7 mouse cellular contexts compared by ENCODE assay signal in genomic region chr7:35333692-35334526, GRCm38 (mm10). TPM values are rescaled to one million over a fixed set of nuclear protein-coding genes. Genes with fewer than 3 reads are reported as not detected.
DNase-seq lines count a peak whose midpoint lies in the region; ATAC-seq lines count a peak whose summit lies in the region.

Gene Rhpn2, plus strand, starts transcription at chr7:35334170.

- H3K9ac ChIP-seq in embryonic facial prominence, embryonic 11.5 days (replicated peaks; ENCODE audit: low read length) = peak within 1 kb of the TSS; percentile 37
- H3K9ac ChIP-seq in midbrain, embryonic 13.5 days (replicated peaks) = peak within 1 kb of the TSS; percentile 75

- DNase-seq in adrenal gland, postnatal 14 days = peak; percentile 100
- peak; percentile 99 for DNase-seq in embryonic facial prominence, embryonic 11.5 days (ENCODE audit: low spot score)
- DNase-seq in kidney, adult 11 months = peak; percentile 100
- peak; percentile 99 for DNase-seq in limb, embryonic 10.5 days (ENCODE audit: low spot score)
- DNase-seq in spleen, adult 12 weeks (ENCODE audit: low spot score) = peak; percentile 87

- H3K27me3 ChIP-seq in embryonic facial prominence, embryonic 11.5 days (ENCODE audit: control insufficient read depth, insufficient read depth, low read length) = peaks cover 4% of the 10 kb centered on the region
- H3K27me3 ChIP-seq in limb, embryonic 10.5 days (ENCODE audit: low read depth, poor library complexity, severe bottlenecking) = peaks cover 49% of the 10 kb centered on the region
- peaks cover 40% of the 10 kb centered on the region for H3K27me3 ChIP-seq in midbrain, embryonic 13.5 days

- no peaks in the 10 kb centered on the region for H3K9me3 ChIP-seq in embryonic facial prominence, embryonic 11.5 days (replicated peaks; ENCODE audit: control insufficient read depth, low read length)
- H3K9me3 ChIP-seq in limb, embryonic 10.5 days (replicated peaks) = no peaks in the 10 kb centered on the region
- H3K9me3 ChIP-seq in midbrain, embryonic 13.5 days = no peaks in the 10 kb centered on the region

- H3K27ac ChIP-seq in embryonic facial prominence, embryonic 11.5 days (replicated peaks; ENCODE audit: low read depth, low read length) = no peak within 1 kb of the TSS
- peak within 1 kb of the TSS; percentile 66 for H3K27ac ChIP-seq in limb, embryonic 10.5 days
- H3K27ac ChIP-seq in midbrain, embryonic 13.5 days = 0 out of 2 replicates have a peak within 1 kb of the TSS, but pooled peaks have one; percentile 45

- peak within 1 kb of the TSS; percentile 90 for H3K4me2 ChIP-seq in embryonic facial prominence, embryonic 11.5 days (ENCODE audit: low read depth, low read length)
- H3K4me2 ChIP-seq in midbrain, embryonic 13.5 days (replicated peaks) = peak within 1 kb of the TSS; percentile 100

- no peaks in the 10 kb centered on the region for H3K4me1 ChIP-seq in embryonic facial prominence, embryonic 11.5 days (ENCODE audit: control insufficient read depth, insufficient read depth, low read length)
- peaks cover 25% of the 10 kb centered on the region for H3K4me1 ChIP-seq in limb, embryonic 10.5 days
- peaks cover 24% of the 10 kb centered on the region for H3K4me1 ChIP-seq in midbrain, embryonic 13.5 days (replicated peaks)

- H3K36me3 ChIP-seq in embryonic facial prominence, embryonic 11.5 days (replicated peaks; ENCODE audit: control insufficient read depth, insufficient read depth, low read depth, low read length) = no peaks in the 10 kb centered on the region
- no peaks in the 10 kb centered on the region for H3K36me3 ChIP-seq in limb, embryonic 10.5 days
- H3K36me3 ChIP-seq in midbrain, embryonic 13.5 days = no peaks in the 10 kb centered on the region

- peak within 1 kb of the TSS; percentile 41 for H3K4me3 ChIP-seq in embryonic facial prominence, embryonic 11.5 days (ENCODE audit: low read depth, low read length)
- H3K4me3 ChIP-seq in limb, embryonic 10.5 days = peak within 1 kb of the TSS; percentile 74
- peak within 1 kb of the TSS; percentile 64 for H3K4me3 ChIP-seq in midbrain, embryonic 13.5 days (replicated peaks)

- under 1% methylated on average over 50 of the region's 52 CpGs for WGBS in embryonic facial prominence, embryonic 11.5 days
- WGBS in limb, embryonic 10.5 days = 1% methylated on average over 51 of the region's 52 CpGs
- under 1% methylated on average over 50 of the region's 52 CpGs for WGBS in midbrain, embryonic 13.5 days

- ATAC-seq in embryonic facial prominence, embryonic 11.5 days (replicated peaks; ENCODE audit: insufficient number of reproducible peaks, low FRiP score, low TSS enrichment, low read depth) = peak; percentile 99
- ATAC-seq in granulocyte monocyte progenitor cell, adult 5-6 weeks (replicated peaks; ENCODE audit: poor library complexity, severe bottlenecking) = peak; percentile 83
- peak; percentile 98 for ATAC-seq in midbrain, embryonic 13.5 days

RNA-seq across cellular contexts. Expression of gene Rhpn2, which starts in this region (rescaled TPM):
- total RNA-seq in adrenal gland, postnatal 14 days (2021) = 2.8 and 4.7 TPM in 2 replicates
- polyA plus RNA-seq in embryonic facial prominence, embryonic 11.5 days (2014; fragmentation: Nextera tagmentation; extraction: Ambion mirVana) = 3.1 and 5.4 TPM in 2 replicates
- total RNA-seq in granulocyte monocyte progenitor cell, adult 5-6 weeks (2014; fragmentation: Nextera tagmentation) = not detected in 2 replicates
- total RNA-seq in granulocyte monocyte progenitor cell, adult 5-6 weeks (2017) = not detected in 2 replicates
- polyA plus RNA-seq in limb, embryonic 10.5 days (2016; fragmentation: Nextera tagmentation; extraction: Ambion mirVana) = 3.2 and 3.5 TPM in 2 replicates
- 1.3 and 1.5 TPM in 2 replicates for polyA plus RNA-seq in midbrain, embryonic 13.5 days (2015; fragmentation: Nextera tagmentation; extraction: Ambion mirVana)

Comparison
In these comparisons a context has a peak if more than half of its experiments do, and no peak if none do; other contexts are left out.
1. Peak in ATAC-seq in granulocyte monocyte progenitor cell, adult 5-6 weeks; RNA of the gene not detected or under 1 TPM.